Mouse (Mus musculus) megakaryocyte, embryonic 14.5 days (primary cell): ENCODE results near the gene Hist1h2bg.

Experiments
- FLI1 ChIP-seq: IDR thresholded peaks from 2 replicates; pipeline ENCODE4 v1.6.1; 2012; ENCODE audit warnings: low read length, inconsistent platforms, mixed read lengths
- GATA1 ChIP-seq: IDR thresholded peaks from 3 replicates; pipeline ENCODE4 v1.6.1; 2012; ENCODE audit warnings: mixed read lengths, low read length, inconsistent platforms, borderline replicate concordance

GRCm38 (mm10) chr13:23536076-23536822 is 34.9 kb upstream of the Hist1h2bg start:
- no peak for TF ChIP-seq GATA1
- no peak for TF ChIP-seq FLI1
